Mouse (Mus musculus) spleen, postnatal 14 days (tissue): ENCODE measurements around the gene Mmp17.

Source experiments
- DNase-seq, 2 experiments: peaks; one replicate each; pipeline ENCODE4 v3.0.0; 2021 to 2022; ENCODE audit warnings: low spot score in 2 of 2

Mmp17 gene

GRCm38 (mm10) chr5:129583761-129584582 lies at the start of gene Mmp17:
Gene Mmp17 (plus strand): TSS chr5:129584169.
- DNase-seq = peak; percentile 61 to 70

GRCm38 (mm10) chr5:129534500-129534899 lies 49.5 kb upstream of the Mmp17 start:
- no peak for DNase-seq

- no peak for DNase-seq
Measured at GRCm38 (mm10) chr5:129535021-129535420, 48.9 kb upstream of the Mmp17 start.

- no peak for DNase-seq
Measured at GRCm38 (mm10) chr5:129535431-129535830, 48.5 kb upstream of the Mmp17 start.

- DNase-seq = no peak
Measured at GRCm38 (mm10) chr5:129538826-129539225, 45.1 kb upstream of the Mmp17 start.

GRCm38 (mm10) chr5:129542236-129542635 lies 41.7 kb upstream of the Mmp17 start:
- no peak for DNase-seq

- no peak for DNase-seq
Measured at GRCm38 (mm10) chr5:129545787-129546186, 38.2 kb upstream of the Mmp17 start.

- DNase-seq = no peak
Measured at GRCm38 (mm10) chr5:129549716-129550115, 34.3 kb upstream of the Mmp17 start.

- no peak for DNase-seq
Measured at GRCm38 (mm10) chr5:129550790-129551189, 33.2 kb upstream of the Mmp17 start.

- no peak for DNase-seq
Measured at GRCm38 (mm10) chr5:129551991-129552390, 32.0 kb upstream of the Mmp17 start.

GRCm38 (mm10) chr5:129553642-129554041 lies 30.3 kb upstream of the Mmp17 start:
- DNase-seq = no peak

GRCm38 (mm10) chr5:129558591-129558990 lies 25.4 kb upstream of the Mmp17 start:
- no peak for DNase-seq

- no peak for DNase-seq
Measured at GRCm38 (mm10) chr5:129559283-129559682, 24.7 kb upstream of the Mmp17 start.

- DNase-seq = no peak
Measured at GRCm38 (mm10) chr5:129562342-129562741, 21.6 kb upstream of the Mmp17 start.

GRCm38 (mm10) chr5:129568596-129568995 lies 15.4 kb upstream of the Mmp17 start:
- no peak for DNase-seq

GRCm38 (mm10) chr5:129578201-129578600 lies 5.8 kb upstream of the Mmp17 start:
- no peak for DNase-seq

- DNase-seq = no peak
Measured at GRCm38 (mm10) chr5:129580046-129580445, 3.9 kb upstream of the Mmp17 start.

GRCm38 (mm10) chr5:129580572-129580971 lies 3.4 kb upstream of the Mmp17 start:
- DNase-seq = no peak

- DNase-seq = no peak
Measured at GRCm38 (mm10) chr5:129581015-129581414, 3.0 kb upstream of the Mmp17 start.

GRCm38 (mm10) chr5:129583331-129583730 lies 638 bp upstream of the Mmp17 start:
- DNase-seq = no peak

- peak in 1 of 2 experiments; percentile 9 for DNase-seq
Measured at GRCm38 (mm10) chr5:129584583-129585541, 893 bp downstream of the Mmp17 start.

GRCm38 (mm10) chr5:129586016-129586415 lies 2.0 kb downstream of the Mmp17 start:
- DNase-seq = peak; percentile 63 to 77
